Mouse (Mus musculus) adrenal gland, adult (tissue): ENCODE measurements around the gene Olfr448.

Experiments
- DNase-seq, 2 experiments: peaks; one replicate each; pipeline ENCODE4 v3.0.0; 2022 to 2023; ENCODE audit warnings: low spot score in 1 of 2; ENCODE audit not compliant: inconsistent age in 2 of 2

Gene Olfr448

GRCm38 (mm10) chr6:42890141-42890540 lies at the start of gene Olfr448:
Olfr448 (plus strand) TSS chr6:42890441.
- DNase-seq = no peak

- peak in 1 of 2 experiments; percentile 82 for DNase-seq
Measured at GRCm38 (mm10) chr6:42860222-42860819, 29.9 kb upstream of the Olfr448 start.

- DNase-seq = no peak
Measured at GRCm38 (mm10) chr6:42869695-42870094, 20.5 kb upstream of the Olfr448 start.

GRCm38 (mm10) chr6:42876323-42876722 lies 13.9 kb upstream of the Olfr448 start:
- DNase-seq = no peak

- DNase-seq = no peak
Measured at GRCm38 (mm10) chr6:42900345-42900744, 10.1 kb downstream of the Olfr448 start.

- DNase-seq = no peak
Measured at GRCm38 (mm10) chr6:42908578-42908977, 18.3 kb downstream of the Olfr448 start, which contains the start of gene Olfr447. Olfr447 (plus strand) TSS chr6:42908878.

GRCm38 (mm10) chr6:42921077-42921476 lies 30.8 kb downstream of the Olfr448 start, which contains the start of gene Olfr446:
Olfr446 (plus strand) TSS chr6:42921377.
- no peak for DNase-seq
